Mouse (Mus musculus) thymus, adult 2 months (tissue): ENCODE measurements around the gene Smyd4.

Source experiments
- CTCF ChIP-seq: fragments of 200-500 bp; IDR thresholded peaks from 2 replicates; pipeline ENCODE4 v1.5.1; 2012; ENCODE audit warnings: mild to moderate bottlenecking, control low read depth, low read length, moderate library complexity, borderline replicate concordance; ENCODE audit not compliant: control insufficient read depth, poor library complexity, insufficient read depth; ENCODE audit errors: extremely low read depth
- POLR2A ChIP-seq: fragments of 200-500 bp; IDR thresholded peaks from 2 replicates; pipeline ENCODE4 v1.6.1; 2012; ENCODE audit warnings: mild to moderate bottlenecking, low read length, control low read depth, moderate library complexity; ENCODE audit not compliant: control insufficient read depth, poor library complexity, insufficient read depth; ENCODE audit errors: extremely low read depth

DNA sequence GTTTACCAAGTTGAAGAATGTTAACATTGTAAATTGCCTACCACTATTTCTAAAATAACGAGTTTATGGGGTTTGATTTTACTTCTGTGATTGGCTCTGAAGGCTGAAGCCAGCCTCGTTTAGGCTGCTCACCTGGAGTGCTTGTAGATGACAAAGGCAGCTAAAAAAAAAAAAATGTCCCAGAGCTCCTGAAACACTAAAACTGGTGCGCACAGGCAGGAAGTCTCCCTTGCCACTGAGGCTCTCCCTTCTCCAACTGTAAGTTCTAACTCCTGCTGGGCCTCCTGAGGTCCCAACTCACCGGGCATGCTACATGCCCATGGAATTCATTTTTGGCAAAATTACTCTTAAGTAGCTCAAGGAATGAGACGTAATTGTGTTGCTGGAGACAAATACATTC lies 29.0 kb upstream of the Smyd4 start:
- 0 out of 2 replicates have a peak, but pooled peaks have one; percentile 10 for TF ChIP-seq POLR2A
- TF ChIP-seq CTCF = no peak
